Mouse (Mus musculus) limb, embryonic 13.5 days (tissue): Measurements from ENCODE around the gene Zranb3. TPM values are rescaled to one million over a fixed set of nuclear protein-coding genes. Genes with fewer than 3 reads are reported as not detected.

ENCODE experiments used
- ATAC-seq: fragments of 200-750 bp; cut with Nextera tagmentation; 2 replicates; pipeline ENCODE4 v1.8.0; 2017; ENCODE audit warnings: low read depth, moderate number of reproducible peaks, moderate TSS enrichment; ENCODE audit not compliant: low FRiP score
- H3K27ac ChIP-seq: fragments of 300-500 bp; sonication (generic); 2 replicates; pipeline ENCODE4 v1.5.1; 2015; ENCODE audit warnings: inconsistent platforms, mild to moderate bottlenecking, moderate library complexity
- H3K27me3 ChIP-seq: fragments of 300-500 bp; sonication (generic); 2 replicates; pipeline ENCODE4 v1.6.1; 2015; ENCODE audit warnings: mild to moderate bottlenecking, inconsistent platforms
- H3K36me3 ChIP-seq: fragments of 300-500 bp; sonication (generic); 2 replicates; pipeline ENCODE4 v1.6.1; 2015; ENCODE audit warnings: inconsistent platforms, mild to moderate bottlenecking, moderate library complexity
- H3K4me1 ChIP-seq: fragments of 300-500 bp; sonication (generic); 2 replicates; pipeline ENCODE4 v1.6.1; 2015; ENCODE audit warnings: inconsistent platforms
- H3K4me2 ChIP-seq: fragments of 300-500 bp; sonication (generic); replicated peaks from 2 replicates; pipeline ENCODE4 v1.6.1; 2015; ENCODE audit warnings: inconsistent platforms, mild to moderate bottlenecking, moderate library complexity
- H3K4me3 ChIP-seq: fragments of 300-500 bp; sonication (generic); 2 replicates; pipeline ENCODE4 v1.5.1; 2015; ENCODE audit warnings: moderate library complexity, mild to moderate bottlenecking, inconsistent platforms
- H3K9ac ChIP-seq: fragments of 300-500 bp; sonication (generic); 2 replicates; pipeline ENCODE4 v1.6.1; 2015; ENCODE audit warnings: mild to moderate bottlenecking, inconsistent platforms
- H3K9me3 ChIP-seq: fragments of 300-500 bp; sonication (generic); 2 replicates; pipeline ENCODE4 v1.6.1; 2016; ENCODE audit warnings: inconsistent platforms
- WGBS: fragments of 180-500 bp; shearing (Covaris S2); methylation state at CpG from one replicate; pipeline ENCODE4 v1.1.7; 2015; 5-methylcytosine and 5-hydroxymethylcytosine counted together
- polyA plus RNA-seq: library from polyadenylated mRNA; unstranded; fragments of >200 nt; fragmentation: Nextera tagmentation; extraction: Ambion mirVana; gene quantifications from 2 replicates; pipeline ENCODE4 v1.2.1, GENCODE M21; 2015

Gene Zranb3
- polyA plus RNA-seq, 1 experiment from 2014 or later: 9.8 TPM

DNA sequence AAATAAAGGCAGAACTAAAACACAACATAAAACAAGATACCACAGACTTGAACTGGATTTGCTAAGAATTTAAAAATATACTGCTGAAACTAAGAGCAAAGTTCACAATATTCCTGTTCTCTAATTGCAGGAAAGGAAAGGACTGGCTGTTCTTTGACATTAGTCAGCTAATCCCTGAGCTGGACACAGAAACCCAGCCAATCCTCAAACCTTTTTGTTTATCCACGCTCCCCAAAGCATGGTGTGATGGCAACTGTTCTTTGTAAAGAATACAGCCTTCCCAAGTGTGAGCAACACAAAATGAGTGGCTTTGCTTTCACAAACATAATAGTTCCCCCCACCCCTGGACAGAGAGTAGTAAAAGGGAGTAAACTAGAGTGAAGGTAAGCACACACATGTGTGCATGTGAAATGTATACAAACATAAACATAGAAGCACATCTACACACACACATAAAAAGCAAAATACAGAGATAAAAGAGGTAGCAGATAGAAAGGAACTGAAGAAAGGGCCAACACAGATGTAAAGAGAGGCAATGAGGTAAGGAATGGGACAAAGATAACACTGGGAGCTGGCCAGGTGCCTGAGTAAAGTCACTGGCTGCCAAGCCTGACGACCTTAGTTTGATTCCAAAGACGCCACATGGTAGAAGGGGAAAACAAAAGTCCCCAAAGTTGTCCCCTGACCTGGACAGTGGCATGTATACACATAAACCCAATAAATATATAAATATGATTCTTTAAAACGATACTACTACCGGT is 21.7 kb downstream of the Zranb3 start:
- Histone ChIP-seq H3K27me3 (no peaks in the 10 kb centered on the region), H3K36me3 (peaks cover 6% of the 10 kb centered on the region), H3K9me3 (no peaks in the 10 kb centered on the region), H3K4me2 (no peak overlapping the region), H3K4me3 (no peak overlapping the region), H3K4me1 (no peaks in the 10 kb centered on the region), H3K9ac (no peak overlapping the region), H3K27ac (no peak overlapping the region)
- 85% methylated on average over 5 of the region's 5 CpGs for WGBS
- ATAC-seq: no peak

DNA sequence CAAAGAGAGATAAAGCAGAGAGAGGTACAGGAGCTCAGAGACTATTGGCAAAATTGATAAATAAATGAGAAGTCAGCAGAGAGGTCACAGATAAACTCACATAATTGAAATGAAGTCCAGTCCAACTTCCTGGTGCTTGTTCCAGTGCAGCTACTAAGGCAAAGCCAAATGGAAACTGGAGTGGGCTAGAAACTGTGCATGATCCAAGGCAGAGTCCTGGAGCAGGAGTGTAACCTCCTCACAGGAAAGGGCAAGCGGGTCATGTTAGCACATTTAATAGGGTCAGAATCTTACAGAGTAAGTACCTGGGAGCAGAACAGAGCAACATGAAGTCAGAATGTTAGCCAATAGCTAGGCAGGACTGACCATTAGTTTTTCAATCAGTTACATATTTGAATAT is 24.2 kb downstream of the Zranb3 start:
- no peak overlapping the region for H3K9ac ChIP-seq
- no peak overlapping the region for H3K4me2 ChIP-seq
- no peaks in the 10 kb centered on the region for H3K4me1 ChIP-seq
- 97% methylated on average over 1 of the region's 1 CpGs for WGBS
- H3K27ac ChIP-seq: no peak overlapping the region
- no peaks in the 10 kb centered on the region for H3K9me3 ChIP-seq
- peaks cover 11% of the 10 kb centered on the region for H3K36me3 ChIP-seq
- no peak overlapping the region for H3K4me3 ChIP-seq
- no peak for ATAC-seq
- no peaks in the 10 kb centered on the region for H3K27me3 ChIP-seq

GRCm38 (mm10) chr1:128077788-128078187 is 25.1 kb downstream of the Zranb3 start:
- H3K4me1 ChIP-seq: no peaks in the 10 kb centered on the region
- H3K36me3 ChIP-seq: peaks cover 8% of the 10 kb centered on the region
- no peaks in the 10 kb centered on the region for H3K27me3 ChIP-seq
- H3K4me3 ChIP-seq: no peak overlapping the region
- no peaks in the 10 kb centered on the region for H3K9me3 ChIP-seq
- no peak overlapping the region for H3K9ac ChIP-seq
- H3K4me2 ChIP-seq: no peak overlapping the region
- no peak overlapping the region for H3K27ac ChIP-seq
- WGBS: 96% methylated on average over 2 of the region's 2 CpGs
- no peak for ATAC-seq

DNA sequence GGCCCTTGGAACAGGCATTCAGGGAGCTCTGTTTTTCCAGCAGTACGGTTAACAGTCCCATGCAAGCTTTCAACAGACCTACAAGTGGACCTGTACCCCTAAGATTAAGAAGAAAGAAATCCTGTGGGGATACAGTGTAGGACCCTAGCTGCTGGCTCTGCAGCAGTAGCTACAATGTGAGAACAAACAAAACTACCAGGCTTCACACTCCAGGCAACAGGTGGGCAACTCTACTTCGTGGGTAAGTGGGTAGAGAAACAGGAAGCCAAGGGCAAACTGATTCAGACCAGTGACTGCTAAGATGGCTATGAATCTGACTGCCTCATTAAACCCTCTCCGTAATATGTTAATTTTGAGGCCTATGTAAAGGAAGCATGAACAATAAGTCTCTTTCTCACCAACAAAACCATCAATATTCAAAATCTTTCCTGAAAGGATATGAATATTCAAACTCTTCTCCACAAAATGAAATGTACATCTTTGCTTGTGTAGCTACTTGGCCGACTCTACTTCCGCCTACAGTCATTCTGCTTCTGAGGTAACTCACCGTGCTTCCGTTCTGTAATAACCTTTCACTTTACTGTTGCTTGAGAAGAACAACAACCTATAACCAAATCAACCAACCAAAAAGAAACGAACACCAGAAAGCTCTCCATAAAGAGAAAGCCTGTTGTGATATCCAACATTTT is 25.9 kb downstream of the Zranb3 start:
- 85% methylated on average over 8 of the region's 8 CpGs for WGBS
- Histone ChIP-seq H3K36me3 (peaks cover 4% of the 10 kb centered on the region), H3K4me2 (no peak overlapping the region), H3K4me3 (no peak overlapping the region), H3K9me3 (no peaks in the 10 kb centered on the region), H3K27me3 (no peaks in the 10 kb centered on the region), H3K9ac (no peak overlapping the region), H3K4me1 (no peaks in the 10 kb centered on the region), H3K27ac (no peak overlapping the region)
- ATAC-seq: no peak

GRCm38 (mm10) chr1:128073051-128073450 is 29.8 kb downstream of the Zranb3 start:
- no peaks in the 10 kb centered on the region for H3K9me3 ChIP-seq
- peaks cover 4% of the 10 kb centered on the region for H3K36me3 ChIP-seq
- no peaks in the 10 kb centered on the region for H3K27me3 ChIP-seq
- H3K27ac ChIP-seq: no peak overlapping the region
- no peak overlapping the region for H3K9ac ChIP-seq
- WGBS: 91% methylated on average over 6 of the region's 6 CpGs
- no peak overlapping the region for H3K4me3 ChIP-seq
- H3K4me1 ChIP-seq: no peaks in the 10 kb centered on the region
- no peak overlapping the region for H3K4me2 ChIP-seq
- ATAC-seq: no peak

DNA sequence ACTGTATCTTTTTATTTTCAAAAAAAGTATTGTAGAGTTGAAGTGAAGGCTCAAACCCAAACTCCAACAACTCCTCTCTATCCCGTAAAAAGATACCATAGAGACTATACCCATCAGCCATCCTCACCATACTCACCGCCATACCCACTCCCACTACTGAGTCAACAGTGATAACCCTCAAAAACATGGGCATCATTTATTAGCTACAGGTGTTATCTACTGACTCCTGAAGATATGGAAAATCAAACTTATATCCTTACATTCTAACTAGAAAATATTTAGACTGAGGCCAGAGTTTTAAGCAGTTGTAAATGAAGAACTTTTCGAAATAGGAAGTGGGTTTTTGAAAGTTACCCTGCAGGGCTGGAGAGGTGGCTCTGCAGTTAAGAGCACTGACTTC is 32.8 kb downstream of the Zranb3 start:
- ATAC-seq: no peak
- WGBS: 86% methylated on average over 3 of the region's 3 CpGs
- H3K9me3 ChIP-seq: no peaks in the 10 kb centered on the region
- no peak overlapping the region for H3K4me3 ChIP-seq
- no peaks in the 10 kb centered on the region for H3K27me3 ChIP-seq
- no peaks in the 10 kb centered on the region for H3K4me1 ChIP-seq
- H3K4me2 ChIP-seq: no peak overlapping the region
- no peak overlapping the region for H3K9ac ChIP-seq
- H3K27ac ChIP-seq: no peak overlapping the region
- H3K36me3 ChIP-seq: peaks cover 11% of the 10 kb centered on the region

DNA sequence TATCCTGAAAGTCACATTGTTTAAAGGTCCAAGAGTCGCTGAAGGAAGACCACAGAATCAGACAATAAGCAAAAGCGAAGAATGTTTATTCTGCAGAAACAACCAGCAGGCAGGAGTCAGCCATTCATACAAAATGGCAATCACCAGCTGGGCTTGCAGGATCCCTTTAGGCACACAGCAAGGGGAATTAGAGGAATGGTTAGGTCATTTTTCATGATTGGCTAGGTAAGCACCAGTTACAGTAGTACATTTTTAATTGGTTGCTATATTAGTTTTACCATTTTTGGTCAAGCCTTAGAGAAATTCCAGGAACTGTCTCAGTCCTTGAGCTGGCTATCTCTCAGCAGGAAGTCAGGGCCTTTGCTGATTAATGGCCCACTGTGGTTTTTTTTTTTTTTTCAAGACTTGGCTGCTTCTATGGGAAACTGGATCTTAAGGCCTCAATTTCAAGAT is 33.9 kb downstream of the Zranb3 start:
- H3K27me3 ChIP-seq: no peaks in the 10 kb centered on the region
- H3K27ac ChIP-seq: no peak overlapping the region
- H3K9ac ChIP-seq: no peak overlapping the region
- H3K4me2 ChIP-seq: no peak overlapping the region
- peaks cover 6% of the 10 kb centered on the region for H3K36me3 ChIP-seq
- WGBS: 87% methylated on average over 2 of the region's 2 CpGs
- H3K9me3 ChIP-seq: no peaks in the 10 kb centered on the region
- ATAC-seq: no peak
- H3K4me3 ChIP-seq: no peak overlapping the region
- peaks cover 4% of the 10 kb centered on the region; the same call in 1 of the 2 replicates for H3K4me1 ChIP-seq

- Histone ChIP-seq H3K4me1 (peaks cover 4% of the 10 kb centered on the region; the same call in 1 of the 2 replicates), H3K9ac (no peak overlapping the region), H3K9me3 (no peaks in the 10 kb centered on the region), H3K4me2 (no peak overlapping the region), H3K27me3 (no peaks in the 10 kb centered on the region), H3K4me3 (no peak overlapping the region), H3K36me3 (peaks cover 6% of the 10 kb centered on the region), H3K27ac (no peak overlapping the region)
- WGBS: 69% methylated on average over 6 of the region's 6 CpGs
- ATAC-seq: no peak
Observed at GRCm38 (mm10) chr1:128064716-128065115, 38.1 kb downstream of the Zranb3 start.

DNA sequence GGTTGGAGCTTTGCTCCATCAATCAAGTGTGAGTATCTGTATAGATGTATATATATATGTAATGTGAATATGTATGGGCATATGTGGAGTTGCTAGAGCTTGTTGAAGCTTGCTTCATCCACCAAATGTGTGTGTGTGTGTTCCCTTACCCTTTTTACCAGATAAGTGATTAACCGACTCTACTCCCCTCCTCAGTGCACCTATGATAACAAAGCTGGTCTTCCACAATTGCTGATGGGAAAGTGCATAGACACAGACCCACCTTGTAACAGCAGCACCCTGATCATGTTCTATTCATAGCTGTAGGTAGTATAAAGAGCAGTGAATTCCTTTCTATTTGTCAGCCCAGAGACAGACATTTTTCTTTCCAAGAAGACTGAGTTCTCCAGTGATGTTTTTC is 40.7 kb downstream of the Zranb3 start:
- Histone ChIP-seq H3K4me2 (no peak overlapping the region), H3K27ac (no peak overlapping the region), H3K36me3 (peaks cover 6% of the 10 kb centered on the region), H3K9me3 (no peaks in the 10 kb centered on the region), H3K4me3 (no peak overlapping the region), H3K4me1 (peaks cover 4% of the 10 kb centered on the region; the same call in 1 of the 2 replicates), H3K27me3 (no peaks in the 10 kb centered on the region), H3K9ac (no peak overlapping the region)
- WGBS: 92% methylated on average over 1 of the region's 1 CpGs
- no peak for ATAC-seq

DNA sequence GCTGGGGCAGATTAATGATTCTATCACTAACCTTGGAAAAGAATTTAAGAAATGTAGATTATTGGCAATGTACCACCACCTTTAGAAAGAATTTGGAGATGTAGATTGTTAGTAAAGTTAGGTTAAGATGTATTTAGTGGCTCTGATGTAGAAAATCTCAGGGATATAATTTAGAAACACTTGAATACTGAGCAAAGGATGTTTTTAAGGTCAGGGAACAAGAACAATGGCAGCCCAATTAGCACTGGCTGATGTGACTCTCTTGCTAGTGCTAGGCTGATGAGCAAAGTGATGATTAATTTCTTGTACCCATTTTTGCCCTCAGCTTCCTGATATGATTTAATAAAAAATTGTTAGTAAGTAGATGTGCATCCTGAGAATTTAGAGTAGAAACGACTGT is 41.4 kb downstream of the Zranb3 start:
- ATAC-seq: no peak
- H3K27me3 ChIP-seq: no peaks in the 10 kb centered on the region

GRCm38 (mm10) chr1:128060655-128061344 is 42.0 kb downstream of the Zranb3 start:
- Histone ChIP-seq H3K4me3 (no peak overlapping the region), H3K9me3 (no peaks in the 10 kb centered on the region), H3K27ac (no peak overlapping the region), H3K4me2 (no peak overlapping the region), H3K27me3 (no peaks in the 10 kb centered on the region), H3K4me1 (peaks cover 4% of the 10 kb centered on the region; the same call in 1 of the 2 replicates), H3K9ac (no peak overlapping the region), H3K36me3 (no peaks in the 10 kb centered on the region)
- WGBS: 71% methylated on average over 8 of the region's 8 CpGs
- no peak for ATAC-seq

More for the DNA sequence above, 41.4 kb downstream of the Zranb3 start:
- WGBS: 76% methylated on average over 1 of the region's 1 CpGs
- Histone ChIP-seq H3K27ac (no peak overlapping the region), H3K4me1 (peaks cover 4% of the 10 kb centered on the region; the same call in 1 of the 2 replicates), H3K36me3 (no peaks in the 10 kb centered on the region), H3K4me3 (no peak overlapping the region), H3K9me3 (no peaks in the 10 kb centered on the region), H3K4me2 (no peak overlapping the region), H3K9ac (no peak overlapping the region)

- Histone ChIP-seq H3K27ac (no peak overlapping the region), H3K9me3 (no peaks in the 10 kb centered on the region), H3K4me3 (no peak overlapping the region), H3K27me3 (no peaks in the 10 kb centered on the region), H3K4me2 (no peak overlapping the region), H3K9ac (no peak overlapping the region), H3K4me1 (no peaks in the 10 kb centered on the region), H3K36me3 (no peaks in the 10 kb centered on the region)
- ATAC-seq: no peak
- WGBS: 94% methylated on average over 5 of the region's 5 CpGs
Observed at GRCm38 (mm10) chr1:128058625-128059024, 44.2 kb downstream of the Zranb3 start.
